Mouse (Mus musculus) cerebellum, adult 2 months (tissue): ENCODE results near the gene Ubxn10. TPM values are rescaled to one million over a fixed set of nuclear protein-coding genes. Genes with fewer than 3 reads are reported as not detected.

Source experiments
- DNase-seq, 2 experiments: peaks; one replicate each; pipeline ENCODE4 v3.0.0; 2021
- H3K27ac ChIP-seq: fragments of 200-500 bp; 2 replicates; pipeline ENCODE4 v1.5.1; 2012; ENCODE audit warnings: low read length, control low read depth, inconsistent platforms; ENCODE audit not compliant: insufficient read depth
- H3K27me3 ChIP-seq: fragments of 200-500 bp; 2 replicates; pipeline ENCODE4 v1.6.1; 2012; ENCODE audit warnings: inconsistent platforms, mild to moderate bottlenecking, low read length, moderate library complexity; ENCODE audit not compliant: control insufficient read depth, insufficient read depth
- H3K4me1 ChIP-seq: fragments of 200-500 bp; 2 replicates; pipeline ENCODE4 v1.6.1; 2011; ENCODE audit warnings: low read length; ENCODE audit not compliant: control insufficient read depth, insufficient read depth
- H3K4me3 ChIP-seq: fragments of 200-500 bp; replicated peaks from 2 replicates; pipeline ENCODE3; 2011; ENCODE audit warnings: mild to moderate bottlenecking, low read depth, low read length, control low read depth; ENCODE audit not compliant: insufficient read depth
- CTCF ChIP-seq: fragments of 200-500 bp; IDR thresholded peaks from 2 replicates; pipeline ENCODE4 v1.5.1; 2011; ENCODE audit warnings: low read depth, mild to moderate bottlenecking, control low read depth, low read length, moderate library complexity, borderline replicate concordance; ENCODE audit not compliant: insufficient read depth
- POLR2A ChIP-seq: fragments of 200-500 bp; IDR thresholded peaks from 2 replicates; pipeline ENCODE4 v1.6.1; 2011; ENCODE audit warnings: low read length, control low read depth, borderline replicate concordance; ENCODE audit not compliant: insufficient read depth
- WGBS: fragments of 180-500 bp; shearing (Covaris S2); methylation state at CpG from one replicate; pipeline ENCODE4 v1.1.7; 2018; 5-methylcytosine and 5-hydroxymethylcytosine counted together
- polyA plus RNA-seq: library from polyadenylated mRNA; depleted of rRNA; stranded (reverse); fragments of >200 nt; gene quantifications from 2 replicates; pipeline ENCODE4 v1.2.3, GENCODE M21; 2012

Gene Ubxn10
- polyA plus RNA-seq, 1 experiment: 1.9 TPM

GRCm38 (mm10) chr4:138771970-138772369 lies 35.0 kb upstream of the Ubxn10 start:
- WGBS: 88% methylated on average over 10 of the region's 10 CpGs
- TF ChIP-seq CTCF (no peak), POLR2A (no peak)
- H3K27ac ChIP-seq: no peak overlapping the region
- H3K4me1 ChIP-seq: no peaks in the 10 kb centered on the region
- no peaks in the 10 kb centered on the region for H3K27me3 ChIP-seq
- DNase-seq: no peak
- H3K4me3 ChIP-seq: no peak overlapping the region

- H3K4me3 ChIP-seq: no peak overlapping the region
- H3K27ac ChIP-seq: no peak overlapping the region
- no peak for DNase-seq
- WGBS: 86% methylated on average over 9 of the region's 9 CpGs
- H3K27me3 ChIP-seq: no peaks in the 10 kb centered on the region; the same call in 1 of the 2 replicates
- TF ChIP-seq CTCF (no peak), POLR2A (no peak)
- H3K4me1 ChIP-seq: no peaks in the 10 kb centered on the region
These were observed 25.3 kb upstream of the Ubxn10 start for GRCm38 (mm10) chr4:138762266-138762665.

- TF ChIP-seq CTCF (no peak), POLR2A (no peak)
- WGBS: 67% methylated on average over 8 of the region's 8 CpGs
- H3K4me1 ChIP-seq: peaks cover 12% of the 10 kb centered on the region; the same call in 1 of the 2 replicates
- no peak for DNase-seq
- no peaks in the 10 kb centered on the region; the same call in 1 of the 2 replicates for H3K27me3 ChIP-seq
- H3K4me3 ChIP-seq: no peak within 1 kb of the TSS
- H3K27ac ChIP-seq: no peak within 1 kb of the TSS
These were observed 20.4 kb upstream of the Ubxn10 start, which contains the start of gene Pla2g2f for GRCm38 (mm10) chr4:138757416-138757815. Pla2g2f (minus strand) TSS chr4:138757626.

- WGBS: 88% methylated on average over 11 of the region's 11 CpGs
- Histone ChIP-seq H3K4me3 (no peak overlapping the region), H3K4me1 (peaks cover 12% of the 10 kb centered on the region; the same call in 1 of the 2 replicates), H3K27ac (no peak overlapping the region), H3K27me3 (no peaks in the 10 kb centered on the region)
- DNase-seq: no peak
- no peak for TF ChIP-seq CTCF
- no peak for TF ChIP-seq POLR2A
These were observed 19.0 kb upstream of the Ubxn10 start for GRCm38 (mm10) chr4:138755983-138756382.

- whole genome bisulfite sequencing: 50% methylated on average over 4 of the region's 4 CpGs
- TF ChIP-seq POLR2A: no peak
- no peak for TF ChIP-seq CTCF
- Histone ChIP-seq H3K4me3 (no peak overlapping the region), H3K27me3 (no peaks in the 10 kb centered on the region), H3K4me1 (peaks cover 12% of the 10 kb centered on the region; the same call in 1 of the 2 replicates), H3K27ac (no peak overlapping the region)
- DNase-seq: no peak
These were observed 18.5 kb upstream of the Ubxn10 start for GRCm38 (mm10) chr4:138755439-138755838.

- H3K4me1 ChIP-seq: peaks cover 12% of the 10 kb centered on the region; the same call in 1 of the 2 replicates
- DNase-seq: no peak
- H3K27me3 ChIP-seq: no peaks in the 10 kb centered on the region
- 97% methylated on average over 9 of the region's 9 CpGs for WGBS
- no peak overlapping the region for H3K4me3 ChIP-seq
- TF ChIP-seq POLR2A (no peak), CTCF (no peak)
- H3K27ac ChIP-seq: no peak overlapping the region
These were observed 17.5 kb upstream of the Ubxn10 start for GRCm38 (mm10) chr4:138754432-138754831.

- 66% methylated on average over 3 of the region's 3 CpGs for WGBS
- DNase-seq: no peak
- no peak overlapping the region for H3K4me3 ChIP-seq
- H3K4me1 ChIP-seq: peaks cover 12% of the 10 kb centered on the region; the same call in 1 of the 2 replicates
- no peak for TF ChIP-seq CTCF
- no peak for TF ChIP-seq POLR2A
- H3K27me3 ChIP-seq: no peaks in the 10 kb centered on the region
- H3K27ac ChIP-seq: no peak overlapping the region
These were observed 16.6 kb upstream of the Ubxn10 start for GRCm38 (mm10) chr4:138753608-138754007.

GRCm38 (mm10) chr4:138752603-138753002 lies 15.6 kb upstream of the Ubxn10 start:
- DNase-seq: no peak
- Histone ChIP-seq H3K27me3 (no peaks in the 10 kb centered on the region), H3K27ac (no peak overlapping the region), H3K4me3 (no peak overlapping the region), H3K4me1 (peaks cover 12% of the 10 kb centered on the region; the same call in 1 of the 2 replicates)
- no peak for TF ChIP-seq CTCF
- no peak for TF ChIP-seq POLR2A
- WGBS: 96% methylated on average over 6 of the region's 6 CpGs
